Mouse (Mus musculus) granulocyte monocyte progenitor cell, adult 5-6 weeks (primary cell): Measurements from ENCODE around the gene Gm14137. TPM values are rescaled to one million over a fixed set of nuclear protein-coding genes. Genes with fewer than 3 reads are reported as not detected.

ENCODE experiments used
- ATAC-seq: replicated peaks from 2 replicates; pipeline ENCODE4 v1.8.0; 2016; ENCODE audit warnings: mild to moderate bottlenecking, moderate TSS enrichment, inconsistent platforms; ENCODE audit not compliant: poor library complexity, severe bottlenecking
- total RNA-seq, 2 experiments: library from RNA; stranded (forward) in 1 of 2; stranded (reverse) in 1 of 2; fragments of 200-712, 200-1000 nt in 1 of 2; fragments of >200 nt in 1 of 2; fragmentation: Nextera tagmentation in 1 of 2; gene quantifications; 2 replicates each; pipeline ENCODE4 v1.2.3; 2014 to 2017

Gm14137 gene
- total RNA-seq, 2 experiments from 2014 or later = not detected

DNA sequence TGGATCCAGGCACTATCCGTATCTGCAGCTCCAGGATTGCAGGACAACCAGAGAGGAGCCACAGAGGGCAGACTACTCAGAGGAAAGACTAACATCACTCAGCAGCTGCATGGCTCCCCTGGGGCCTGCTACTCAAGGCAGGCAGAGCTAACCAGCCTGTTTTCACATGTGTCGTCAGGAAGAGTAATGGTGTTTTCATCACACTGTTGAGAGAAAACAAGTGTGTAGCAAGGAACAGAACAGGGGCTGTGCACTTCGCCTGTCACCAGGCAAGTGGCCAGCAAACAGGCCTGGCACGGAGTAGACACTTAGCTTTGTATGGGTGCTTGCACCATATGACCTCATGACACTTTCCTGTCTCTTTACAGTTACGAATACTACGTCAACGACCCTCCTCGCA is 2.7 kb upstream of the Gm14137 start:
- ATAC-seq = no peak

DNA sequence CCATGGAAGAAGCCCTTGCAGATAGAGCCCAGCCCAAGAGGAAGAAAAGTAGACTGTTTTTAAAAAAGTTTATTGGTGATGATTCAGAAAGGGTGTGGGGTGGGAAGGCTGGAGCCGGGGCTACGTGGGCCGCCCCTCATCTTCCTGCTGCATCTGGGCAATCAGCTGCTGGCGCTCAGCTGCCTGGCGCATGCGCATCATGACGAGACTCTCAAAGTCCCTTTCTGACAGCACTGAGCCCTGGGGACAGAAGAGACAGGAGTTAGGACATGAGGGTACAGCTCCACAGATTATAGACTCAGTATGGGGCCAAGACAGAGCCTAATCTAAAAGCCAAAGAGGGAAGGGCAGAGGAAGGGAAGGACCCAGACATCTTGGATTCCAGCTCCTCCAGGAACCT is 1.9 kb upstream of the Gm14137 start:
- ATAC-seq = no peak

GRCm38 (mm10) chr2:119172862-119173576 is 1.3 kb upstream of the Gm14137 start:
- ATAC-seq = peak; percentile 44

GRCm38 (mm10) chr2:119174866-119175265 is 557 bp downstream of the Gm14137 start:
- no peak for ATAC-seq

- no peak for ATAC-seq
Measured at GRCm38 (mm10) chr2:119175614-119176013, 1.3 kb downstream of the Gm14137 start.

DNA sequence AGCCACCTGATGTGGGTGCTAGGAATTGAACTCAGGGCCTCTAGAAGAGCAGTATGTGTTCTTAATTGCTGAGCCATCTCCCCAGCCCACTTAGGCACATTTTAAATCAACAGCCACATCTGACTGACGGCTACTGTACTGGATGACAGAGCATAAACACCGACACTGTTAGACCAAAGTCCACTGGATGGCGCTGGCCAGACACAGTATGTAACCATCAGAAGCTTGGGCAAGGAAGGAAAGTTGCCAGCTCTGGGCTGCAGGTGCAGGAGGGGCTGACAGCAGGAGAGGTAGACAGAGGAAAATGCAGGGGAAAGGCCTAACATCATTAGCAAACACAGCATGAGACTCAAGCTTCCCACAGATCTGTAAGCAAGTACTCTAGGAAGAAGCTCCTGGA is 2.5 kb downstream of the Gm14137 start:
- ATAC-seq = no peak

DNA sequence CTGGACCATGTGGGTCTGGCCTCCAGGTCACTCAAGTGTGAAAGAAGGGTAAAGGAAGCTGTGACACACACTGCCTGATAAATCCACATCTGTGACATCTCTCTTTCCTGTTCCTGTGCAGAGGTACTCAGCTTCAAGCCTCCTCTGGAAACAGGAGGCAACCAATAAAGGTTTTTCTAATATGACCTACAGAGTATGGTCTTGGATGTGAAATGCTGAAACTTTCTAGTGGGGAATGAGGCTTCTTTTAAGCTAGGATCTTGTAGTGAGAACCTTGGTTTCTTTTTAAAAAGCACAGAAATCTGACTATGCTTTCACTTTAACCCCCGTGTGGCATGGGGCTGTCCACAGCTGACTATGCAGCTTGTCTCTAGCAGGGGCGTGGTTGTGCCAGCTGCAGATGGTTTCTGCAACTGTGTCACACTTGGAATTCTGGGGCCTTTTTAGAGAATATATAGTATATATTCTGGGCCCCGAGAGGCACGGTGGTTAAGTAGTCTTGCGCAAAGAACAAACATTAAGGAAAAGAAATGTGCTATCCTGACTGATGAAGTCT is 3.2 kb downstream of the Gm14137 start:
- ATAC-seq = no peak

DNA sequence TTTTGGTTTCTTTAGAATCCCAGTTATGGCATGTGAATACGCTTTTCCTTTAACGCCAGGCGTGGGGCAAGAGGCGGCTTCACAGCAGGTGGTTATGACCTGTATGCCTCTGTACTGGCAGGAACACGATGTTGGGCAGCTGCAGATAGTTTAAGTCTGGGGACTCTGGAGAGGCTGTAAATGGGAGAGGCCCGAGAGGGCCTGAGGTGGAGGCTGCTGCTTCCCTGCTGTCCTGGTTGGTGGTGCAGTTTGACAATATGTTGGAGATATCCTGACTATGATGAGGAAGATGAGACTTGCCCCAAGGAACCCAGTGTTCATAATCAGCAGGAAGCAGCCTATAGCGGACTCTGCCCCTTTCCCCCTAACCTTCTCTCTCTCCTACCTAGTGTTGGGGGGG is 8.6 kb downstream of the Gm14137 start:
- no peak for ATAC-seq

DNA sequence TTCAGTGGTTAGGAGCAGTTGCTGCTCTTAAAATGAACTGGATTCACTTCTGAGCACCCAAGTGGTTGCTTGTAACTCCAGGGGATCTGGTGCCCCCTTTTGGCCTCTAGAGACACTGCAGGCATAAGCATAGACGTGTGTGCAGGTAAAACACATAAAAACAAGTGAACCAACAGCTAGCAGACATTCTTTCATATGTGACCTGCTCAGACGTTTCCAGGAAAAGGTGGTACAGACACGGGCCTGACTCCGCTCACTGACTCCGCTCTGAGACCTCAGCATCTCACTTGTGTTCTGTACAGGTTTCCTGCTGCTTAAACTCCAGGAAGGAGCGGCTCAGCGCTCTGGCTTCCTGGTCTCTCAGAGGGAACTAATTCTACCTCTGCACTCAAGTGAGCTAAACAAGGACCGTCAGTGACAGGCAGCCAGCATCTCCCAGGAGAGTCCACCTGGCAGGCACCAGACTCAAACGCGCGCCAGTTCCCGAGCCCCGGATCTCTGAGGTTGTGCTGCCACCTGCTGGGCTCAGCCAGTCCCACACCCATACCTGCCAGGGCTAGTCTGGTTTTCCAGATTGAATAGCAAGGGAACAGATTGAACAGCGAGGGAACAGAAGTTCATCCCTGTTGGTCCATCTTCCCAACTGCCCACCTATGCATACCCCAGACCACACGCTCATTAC is 14.9 kb downstream of the Gm14137 start:
- peak; percentile 99 for ATAC-seq

- ATAC-seq = no peak
Measured at GRCm38 (mm10) chr2:119190969-119191368, 16.7 kb downstream of the Gm14137 start.

- ATAC-seq = no peak
Measured at GRCm38 (mm10) chr2:119194140-119194539, 19.8 kb downstream of the Gm14137 start.

DNA sequence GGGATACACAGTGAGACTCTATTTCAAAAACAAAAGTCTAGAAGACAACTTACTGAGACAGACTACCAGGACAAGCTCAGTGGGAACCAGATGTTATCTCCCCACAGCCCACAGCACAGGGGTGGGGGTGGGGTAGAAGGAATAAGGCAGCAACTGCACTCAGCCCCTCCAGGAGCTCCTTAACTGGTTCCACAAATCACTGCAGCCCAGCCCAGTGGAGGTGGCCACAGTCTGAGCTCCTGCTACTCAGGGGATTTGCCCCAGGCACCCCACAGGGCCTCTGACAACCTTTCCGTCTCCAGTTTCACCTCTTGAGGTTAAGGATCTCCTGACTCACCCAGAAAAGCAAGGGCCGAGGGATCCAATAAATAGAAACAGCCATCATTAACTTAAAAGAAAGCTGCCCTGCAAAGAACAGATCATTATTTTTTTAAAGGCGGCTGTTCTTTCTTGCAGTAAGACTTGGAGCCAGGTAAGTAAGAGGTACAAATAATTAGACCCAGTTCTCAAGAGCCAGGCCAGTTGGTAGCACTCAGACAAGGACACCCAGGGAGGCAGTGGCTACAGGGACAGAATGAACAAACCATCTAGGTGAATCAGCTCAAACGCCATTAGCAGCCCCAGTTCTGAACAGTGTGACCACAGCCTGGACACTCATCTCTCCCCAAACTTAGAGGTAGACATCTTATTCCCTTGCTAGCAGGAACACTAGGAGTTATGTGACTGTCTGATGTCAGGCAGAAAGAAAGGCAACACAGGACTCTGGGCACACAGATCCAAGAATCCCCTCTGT is 22.2 kb downstream of the Gm14137 start:
- ATAC-seq = no peak

GRCm38 (mm10) chr2:119197493-119197892 is 23.2 kb downstream of the Gm14137 start:
- no peak for ATAC-seq

DNA sequence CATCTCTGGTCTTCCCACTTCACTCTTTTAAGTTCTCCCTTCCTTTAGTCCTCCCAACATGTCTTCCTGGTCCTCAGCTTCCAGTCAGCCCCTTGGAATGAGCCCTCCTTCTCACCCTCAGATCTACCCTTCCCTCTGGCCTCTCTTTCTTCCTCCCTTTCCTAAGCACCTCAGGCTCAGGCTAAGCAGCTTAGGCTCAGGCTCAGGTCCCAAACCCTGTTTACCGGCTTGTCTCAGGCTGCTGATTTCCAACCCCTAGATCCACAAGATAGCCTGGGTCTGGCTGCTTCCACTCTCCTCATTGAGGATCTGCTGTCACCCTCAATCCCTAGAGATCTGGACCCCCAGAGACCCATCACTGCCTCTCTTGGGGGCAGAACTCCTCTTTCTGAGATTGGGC is 23.7 kb downstream of the Gm14137 start:
- ATAC-seq = no peak

DNA sequence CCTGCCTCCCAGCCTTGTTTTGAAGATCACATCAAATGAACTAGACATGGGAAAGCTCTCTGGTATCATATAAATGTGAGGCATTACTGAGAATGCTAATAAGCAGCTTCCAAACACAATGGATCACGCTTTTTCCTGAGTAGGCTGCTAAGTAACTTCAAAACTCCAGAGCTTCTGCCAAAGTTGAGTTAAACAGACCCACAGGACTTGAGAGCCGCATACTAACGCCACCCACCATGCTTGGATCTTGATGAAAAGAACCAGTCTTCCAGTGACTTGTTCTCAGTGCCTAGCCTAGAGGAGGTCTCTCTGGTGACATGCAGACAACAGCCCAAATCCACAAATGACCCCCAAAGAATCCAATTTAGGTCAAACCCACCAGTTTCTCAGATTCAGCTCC is 24.6 kb downstream of the Gm14137 start:
- no peak for ATAC-seq

- no peak for ATAC-seq
Measured at GRCm38 (mm10) chr2:119202914-119203453, 28.7 kb downstream of the Gm14137 start.

- no peak for ATAC-seq
Measured at GRCm38 (mm10) chr2:119203871-119204460, 29.7 kb downstream of the Gm14137 start.

- ATAC-seq = peak; percentile 9
Measured at GRCm38 (mm10) chr2:119207961-119208343, 33.6 kb downstream of the Gm14137 start.

- peak; percentile 88 for ATAC-seq
Measured at GRCm38 (mm10) chr2:119208344-119209175, 34.3 kb downstream of the Gm14137 start, which contains the start of the genes Zfyve19 and Dnajc17. Gene Zfyve19 (plus strand): TSS chr2:119208617. Gene Dnajc17 (minus strand): TSS chr2:119208795.
